Mouse (Mus musculus): ENCODE data around the gene Spata3.
"Not testable (repeated sequence)": the region's sequence is repeated elsewhere in the genome, so short reads cannot be mapped to it uniquely, and the experiment has no call there.

- not testable (repeated sequence) for TF ChIP-seq CTCF (IDR thresholded peaks at IDR 0.05; ENCODE audit: extremely low read depth, insufficient read depth, insufficient read length, insufficient replicate concordance); POLR2A (IDR thresholded peaks at IDR 0.05; ENCODE audit: low read depth, low read length)
Observed at GRCm38 (mm10) chr1:85988882-85989281, 27.7 kb upstream of the Spata3 start.

All from spleen, adult 2 months (tissue).